Mouse (Mus musculus) C2C12 (cell line): ENCODE measurements around the gene Fbxo48. TPM values are rescaled to one million over a fixed set of nuclear protein-coding genes. Genes with fewer than 3 reads are reported as not detected.

Source experiments
- H3K27me3 ChIP-seq: one replicate; pipeline ENCODE4 v1.6.1; 2011; ENCODE audit not compliant: control insufficient read depth, insufficient read depth, insufficient read length
- H3K36me3 ChIP-seq: one replicate; pipeline ENCODE4 v1.6.1; 2011; ENCODE audit not compliant: control insufficient read depth, insufficient read depth
- H3K4me3 ChIP-seq: one replicate; pipeline ENCODE4 v1.5.1; 2011; ENCODE audit warnings: mild to moderate bottlenecking, control low read depth; ENCODE audit not compliant: poor library complexity, insufficient read depth, severe bottlenecking
- H3K79me2 ChIP-seq: one replicate; pipeline ENCODE4 v1.6.1; 2011; ENCODE audit not compliant: control insufficient read depth, insufficient read depth
- H3K79me3 ChIP-seq: one replicate; pipeline ENCODE4 v1.6.1; 2011; ENCODE audit warnings: low read depth, control low read depth
- H3ac ChIP-seq: one replicate; pipeline ENCODE3; 2011; ENCODE audit warnings: low read depth; ENCODE audit not compliant: control insufficient read depth, insufficient read length
- CEBPB ChIP-seq: IDR thresholded peaks from one replicate; pipeline ENCODE4 v1.6.1; 2011; ENCODE audit warnings: low read depth, mild to moderate bottlenecking, control low read depth, moderate library complexity
- CTCF ChIP-seq: IDR thresholded peaks from one replicate; pipeline ENCODE4 v1.5.1; 2011; ENCODE audit not compliant: control insufficient read depth, insufficient read depth, insufficient read length
- FOSL1 ChIP-seq: IDR thresholded peaks from one replicate; pipeline ENCODE4 v1.8.0; 2011; ENCODE audit warnings: mild to moderate bottlenecking, low read length; ENCODE audit not compliant: poor library complexity, insufficient read depth, severe bottlenecking
- MAX ChIP-seq: IDR thresholded peaks from one replicate; pipeline ENCODE4 v1.6.1; 2011; ENCODE audit warnings: mild to moderate bottlenecking, control low read depth
- MYOD1 ChIP-seq: IDR thresholded peaks from one replicate; pipeline ENCODE4 v1.6.1; 2011; ENCODE audit warnings: low read depth; ENCODE audit not compliant: control insufficient read depth, insufficient read length
- MYOG ChIP-seq: IDR thresholded peaks from one replicate; pipeline ENCODE4 v1.6.1; 2011; ENCODE audit not compliant: control insufficient read depth, insufficient read length; ENCODE audit errors: extremely low read depth
- USF1 ChIP-seq: IDR thresholded peaks from one replicate; pipeline ENCODE4 v1.6.1; 2011; ENCODE audit warnings: low read depth, mild to moderate bottlenecking, control low read depth, moderate library complexity
- polyA plus RNA-seq: library from polyadenylated mRNA; unstranded; fragments of >200 nt; fragmentation: generic; extraction: Trizol; gene quantifications from one replicate; pipeline ENCODE4 v1.2.1, GENCODE M21; 2012; ENCODE audit warnings: missing spikeins

Fbxo48 gene
- polyA plus RNA-seq, 1 experiment, result 0.69 TPM

DNA sequence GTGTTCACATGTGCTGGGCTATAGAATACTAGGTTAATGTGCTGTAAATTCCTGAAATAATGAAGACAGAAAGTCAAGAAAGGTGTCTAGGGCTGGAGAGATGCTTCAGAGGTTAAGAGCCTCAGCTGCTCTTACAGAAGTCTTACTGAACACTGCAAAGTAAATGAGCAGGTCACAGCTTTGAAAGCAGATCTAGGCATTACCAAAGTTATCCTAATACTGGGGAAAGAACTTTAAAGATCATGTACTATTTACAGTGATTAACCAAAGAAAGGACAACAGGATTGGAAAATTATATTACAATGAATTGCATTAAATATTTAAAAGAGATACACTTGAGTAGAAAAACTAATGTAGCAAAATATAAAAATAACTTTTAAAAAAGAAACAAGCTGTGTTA lies 48.8 kb downstream of the Fbxo48 start:
- Histone ChIP-seq H3K79me3 (no peaks in the 10 kb centered on the region), H3ac (no peak overlapping the region), H3K36me3 (no peaks in the 10 kb centered on the region), H3K4me3 (no peak overlapping the region), H3K27me3 (no peaks in the 10 kb centered on the region), H3K79me2 (no peaks in the 10 kb centered on the region)
- TF ChIP-seq FOSL1 (no peak), MYOG (no peak), CEBPB (no peak)

DNA sequence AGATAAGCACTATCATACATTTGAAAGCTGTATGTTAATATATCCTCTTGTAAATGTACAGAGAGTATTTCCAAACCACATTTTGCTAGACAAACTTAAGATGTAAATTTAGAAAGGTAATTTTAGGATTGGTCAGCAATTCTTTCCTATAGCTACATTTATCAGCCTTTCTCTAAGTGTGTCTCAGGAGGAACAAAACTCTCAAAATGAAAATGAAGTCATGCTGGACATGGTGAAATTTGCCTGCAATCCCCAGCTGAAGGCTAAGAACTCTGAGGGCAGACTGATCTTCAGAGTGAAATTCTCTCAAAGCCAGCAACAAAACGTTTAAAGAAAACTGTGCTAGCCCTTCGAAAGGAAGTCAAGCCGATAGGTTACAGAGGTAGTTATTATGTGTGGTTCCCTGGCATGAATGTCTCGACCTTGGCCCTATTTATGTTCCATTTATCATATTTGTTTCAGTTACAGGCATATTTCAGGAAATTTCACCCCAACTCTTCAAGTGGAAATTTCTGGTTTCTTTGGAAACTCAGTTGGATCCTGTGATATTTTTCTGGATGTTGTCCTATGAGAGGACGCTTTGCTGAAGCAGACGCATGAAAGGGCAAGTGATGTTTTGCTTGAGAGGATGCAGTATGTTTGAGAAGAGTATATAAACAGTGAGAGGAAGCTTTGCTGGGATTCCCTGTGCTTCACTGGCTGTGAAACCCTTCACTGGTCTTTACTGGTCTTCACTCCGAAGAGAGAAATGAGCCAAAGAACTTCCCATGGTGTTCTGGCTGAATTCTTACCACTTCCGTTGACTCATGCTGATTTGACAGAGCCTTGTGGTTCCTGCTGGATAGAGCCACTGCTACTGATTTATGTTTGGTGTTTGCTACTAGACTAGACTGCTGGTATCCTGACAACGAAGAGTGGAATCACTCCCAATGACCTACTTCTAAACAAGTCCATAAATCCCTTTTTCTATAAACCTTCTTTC lies 49.5 kb downstream of the Fbxo48 start:
- H3K79me3 ChIP-seq, result no peaks in the 10 kb centered on the region
- no peak for TF ChIP-seq MYOD1
- TF ChIP-seq MAX, result peak; percentile 36
- no peak for TF ChIP-seq CTCF
- no peak for TF ChIP-seq CEBPB
- no peak for TF ChIP-seq MYOG
- TF ChIP-seq USF1, result no peak
- no peak for TF ChIP-seq FOSL1
- H3ac ChIP-seq, result no peak overlapping the region
- no peaks in the 10 kb centered on the region for H3K36me3 ChIP-seq
- H3K4me3 ChIP-seq, result no peak overlapping the region
- no peaks in the 10 kb centered on the region for H3K27me3 ChIP-seq
- no peaks in the 10 kb centered on the region for H3K79me2 ChIP-seq

DNA sequence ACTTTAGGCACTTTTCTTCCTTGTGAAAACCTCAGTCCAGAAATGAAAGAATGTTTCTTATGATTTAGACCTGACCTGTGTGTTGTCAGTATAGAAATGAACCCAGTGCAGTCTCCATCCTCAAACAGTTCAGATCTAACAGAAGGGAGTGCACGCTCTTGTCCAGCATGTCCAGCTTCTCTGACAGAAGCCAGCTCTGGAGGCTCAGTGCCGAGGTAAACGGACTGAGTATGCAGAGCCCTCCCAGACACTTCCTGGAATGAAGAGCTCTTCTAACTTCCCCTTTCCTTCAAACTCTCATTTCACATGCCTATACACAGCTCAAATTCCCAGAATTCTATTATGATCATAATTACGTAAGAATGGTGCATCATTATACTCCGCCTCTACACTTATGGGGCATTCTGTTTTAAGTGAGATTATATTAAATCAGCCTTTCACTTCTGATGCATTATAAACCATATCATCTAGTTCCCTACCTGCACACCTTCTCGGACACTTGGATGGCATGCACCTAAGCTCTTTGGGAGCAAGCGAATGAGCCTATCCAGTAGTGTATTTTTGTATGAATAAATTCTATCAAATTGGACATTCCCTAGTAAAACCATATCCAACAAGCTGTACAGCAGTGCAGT lies 51.7 kb downstream of the Fbxo48 start:
- no peaks in the 10 kb centered on the region for H3K36me3 ChIP-seq
- no peak overlapping the region for H3ac ChIP-seq
- H3K4me3 ChIP-seq, result no peak overlapping the region
- no peak for TF ChIP-seq MYOG
- TF ChIP-seq MAX, result no peak
- TF ChIP-seq USF1, result no peak
- no peak for TF ChIP-seq CEBPB
- no peak for TF ChIP-seq MYOD1
- TF ChIP-seq FOSL1, result no peak
- no peak for TF ChIP-seq CTCF
- H3K79me3 ChIP-seq, result no peaks in the 10 kb centered on the region
- H3K27me3 ChIP-seq, result no peaks in the 10 kb centered on the region
- no peaks in the 10 kb centered on the region for H3K79me2 ChIP-seq

- TF ChIP-seq CEBPB, result no peak
- TF ChIP-seq MAX, result no peak
- TF ChIP-seq MYOD1, result no peak
- no peak for TF ChIP-seq FOSL1
- Histone ChIP-seq H3K79me3 (no peaks in the 10 kb centered on the region), H3ac (no peak overlapping the region), H3K27me3 (no peaks in the 10 kb centered on the region), H3K79me2 (no peaks in the 10 kb centered on the region), H3K4me3 (no peak overlapping the region), H3K36me3 (no peaks in the 10 kb centered on the region)
Measured at GRCm38 (mm10) chr11:17003757-17004156, 52.6 kb downstream of the Fbxo48 start.

Other genes starting within 250 kb of the Fbxo48 start
- gene Egfr, start 199.2 kb upstream of the Fbxo48 start, polyA plus RNA-seq, result 3.8 TPM
- gene Cnrip1, start 100.2 kb downstream of the Fbxo48 start, polyA plus RNA-seq, result 0.28 TPM
- gene Plek, start 101.0 kb downstream of the Fbxo48 start, polyA plus RNA-seq, result 0.36 TPM
- gene Ppp3r1, start 207.9 kb downstream of the Fbxo48 start, polyA plus RNA-seq, result 34.6 TPM
- 13.6 TPM for gene Wdr92, start 230.7 kb downstream of the Fbxo48 start, polyA plus RNA-seq